Mouse (Mus musculus): ENCODE data around the gene Il3ra.

- TF ChIP-seq POLR2A (IDR thresholded peaks at IDR 0.05; ENCODE audit: low read depth, low read length) (no peak), CTCF (conservative IDR thresholded peaks at IDR 0.05; ENCODE audit: insufficient read depth, insufficient read length, low read depth, low read length) (no peak)
Observed at GRCm38 (mm10) chr14:14345948-14346812, at the start of gene Il3ra.
